In genomic region chr3:141575076-141575688, GRCm38 (mm10) we compare ENCODE assay signal across 23 mouse cellular contexts.
A peak's percentile ranks its signal among the peaks of the same experiment; 100 is the strongest.
DNase-seq lines count a peak whose midpoint lies in the region; ATAC-seq lines count a peak whose summit lies in the region.
"Had no signal": no experiment of that assay in that cellular context is flagged by ENCODE, and none has a peak within 500 bp of the region (broad histone marks: within the 10 kb centered on the region; RNA-seq: fewer than 3 reads in every experiment).

No protein-coding gene starts in this region.

- 0 out of 2 replicates have a peak, but pooled peaks cover 4% of the 10 kb centered on the region for H3K4me1 ChIP-seq in embryonic facial prominence, embryonic 14.5 days (ENCODE audit: control insufficient read depth, insufficient read depth, low read length)
- H3K4me1 ChIP-seq in embryonic facial prominence, embryonic 10.5 days = peaks cover 18% of the 10 kb centered on the region
- H3K4me1 ChIP-seq in midbrain, embryonic 15.5 days = no peaks in the 10 kb centered on the region
- H3K4me1 ChIP-seq in midbrain, embryonic 16.5 days (ENCODE audit: control insufficient read depth, insufficient read depth, low read length) = no peaks in the 10 kb centered on the region
- H3K4me1 ChIP-seq in limb, embryonic 15.5 days = peaks cover 7% of the 10 kb centered on the region
- H3K4me1 ChIP-seq: embryonic facial prominence, embryonic 12.5 days; heart, embryonic 10.5 days; hindbrain, embryonic 12.5 days; intestine, embryonic 15.5 days had no signal

- H3K9me3 ChIP-seq in embryonic facial prominence, embryonic 14.5 days (ENCODE audit: control insufficient read depth, low read length) = no peaks in the 10 kb centered on the region
- no peaks in the 10 kb centered on the region for H3K9me3 ChIP-seq in embryonic facial prominence, embryonic 10.5 days
- H3K9me3 ChIP-seq in midbrain, embryonic 15.5 days = no peaks in the 10 kb centered on the region
- H3K9me3 ChIP-seq in midbrain, embryonic 16.5 days (replicated peaks; ENCODE audit: control insufficient read depth, low read length, poor library complexity, severe bottlenecking) = no peaks in the 10 kb centered on the region
- H3K9me3 ChIP-seq in limb, embryonic 15.5 days = no peaks in the 10 kb centered on the region
- H3K9me3 ChIP-seq: embryonic facial prominence, embryonic 12.5 days; forebrain, embryonic 10.5 days; heart, embryonic 10.5 days; heart, embryonic 13.5 days; hindbrain, embryonic 12.5 days; hindbrain, embryonic 15.5 days; intestine, embryonic 15.5 days had no signal

- H3K9ac ChIP-seq in embryonic facial prominence, embryonic 14.5 days (ENCODE audit: low read depth, low read length) = no peak overlapping the region
- no peak overlapping the region for H3K9ac ChIP-seq in midbrain, embryonic 15.5 days
- no peak overlapping the region for H3K9ac ChIP-seq in midbrain, embryonic 16.5 days (ENCODE audit: low read depth, low read length)
- H3K9ac ChIP-seq in limb, embryonic 15.5 days = no peak overlapping the region
- H3K9ac ChIP-seq: embryonic facial prominence, embryonic 12.5 days; heart, embryonic 13.5 days; hindbrain, embryonic 12.5 days; hindbrain, embryonic 15.5 days; intestine, embryonic 15.5 days had no signal

- peak; percentile 60 for DNase-seq in embryonic facial prominence, embryonic 14.5 days (ENCODE audit: low spot score)
- DNase-seq in embryonic facial prominence, embryonic 10.5 days (ENCODE audit: low spot score) = no peak
- no peak for DNase-seq in kidney, adult 18-20 months
- DNase-seq: adrenal gland, adult 8-10 months; adrenal gland, postnatal 25 days; cerebellum, adult 18-20 months; cerebellum, adult 9-10 months; cerebellum, postnatal 14 days; gastrocnemius, postnatal 25 days; heart, adult 2 months had no signal

- no peaks in the 10 kb centered on the region for H3K36me3 ChIP-seq in embryonic facial prominence, embryonic 14.5 days (ENCODE audit: control insufficient read depth, insufficient read depth, low read length)
- no peaks in the 10 kb centered on the region for H3K36me3 ChIP-seq in embryonic facial prominence, embryonic 10.5 days (replicated peaks)
- no peaks in the 10 kb centered on the region for H3K36me3 ChIP-seq in midbrain, embryonic 15.5 days (replicated peaks)
- no peaks in the 10 kb centered on the region for H3K36me3 ChIP-seq in midbrain, embryonic 16.5 days (ENCODE audit: control insufficient read depth, insufficient read depth, low read length)
- H3K36me3 ChIP-seq in limb, embryonic 15.5 days = no peaks in the 10 kb centered on the region
- H3K36me3 ChIP-seq: embryonic facial prominence, embryonic 12.5 days; forebrain, embryonic 10.5 days; heart, embryonic 10.5 days; heart, embryonic 13.5 days; hindbrain, embryonic 12.5 days; hindbrain, embryonic 15.5 days; intestine, embryonic 15.5 days had no signal

- no peak overlapping the region for H3K4me3 ChIP-seq in embryonic facial prominence, embryonic 14.5 days (ENCODE audit: low read depth, low read length)
- H3K4me3 ChIP-seq in embryonic facial prominence, embryonic 10.5 days = no peak overlapping the region
- no peak overlapping the region for H3K4me3 ChIP-seq in midbrain, embryonic 15.5 days
- no peak overlapping the region for H3K4me3 ChIP-seq in midbrain, embryonic 16.5 days (ENCODE audit: low read depth, low read length)
- H3K4me3 ChIP-seq in limb, embryonic 15.5 days = no peak overlapping the region
- H3K4me3 ChIP-seq: embryonic facial prominence, embryonic 12.5 days; erythroblast, embryonic 14.5 days; forebrain, embryonic 10.5 days; heart, adult 2 months; heart, embryonic 10.5 days; heart, embryonic 13.5 days; hindbrain, embryonic 12.5 days; hindbrain, embryonic 15.5 days; intestine, embryonic 15.5 days had no signal

- no peak overlapping the region for H3K4me2 ChIP-seq in embryonic facial prominence, embryonic 14.5 days (ENCODE audit: low read depth, low read length)
- H3K4me2 ChIP-seq in midbrain, embryonic 15.5 days = no peak overlapping the region
- H3K4me2 ChIP-seq in midbrain, embryonic 16.5 days (ENCODE audit: low read length) = no peak overlapping the region
- H3K4me2 ChIP-seq in limb, embryonic 15.5 days = no peak overlapping the region
- H3K4me2 ChIP-seq: embryonic facial prominence, embryonic 12.5 days; heart, embryonic 13.5 days; hindbrain, embryonic 12.5 days; hindbrain, embryonic 15.5 days; intestine, embryonic 15.5 days had no signal

- H3K27me3 ChIP-seq in embryonic facial prominence, embryonic 14.5 days (replicated peaks; ENCODE audit: control insufficient read depth, insufficient read depth, low read length) = no peaks in the 10 kb centered on the region
- peaks cover 47% of the 10 kb centered on the region for H3K27me3 ChIP-seq in embryonic facial prominence, embryonic 10.5 days (replicated peaks; ENCODE audit: low read depth, poor library complexity, severe bottlenecking)
- peaks cover 6% of the 10 kb centered on the region; the same call in 1 of the 2 replicates for H3K27me3 ChIP-seq in midbrain, embryonic 15.5 days (replicated peaks)
- H3K27me3 ChIP-seq in midbrain, embryonic 16.5 days (ENCODE audit: control insufficient read depth, insufficient read depth, low read depth, low read length) = no peaks in the 10 kb centered on the region; the same call in 1 of the 2 replicates
- no peaks in the 10 kb centered on the region for H3K27me3 ChIP-seq in limb, embryonic 15.5 days
- H3K27me3 ChIP-seq: embryonic facial prominence, embryonic 12.5 days; heart, embryonic 13.5 days; hindbrain, embryonic 15.5 days; intestine, embryonic 15.5 days had no signal

- H3K27ac ChIP-seq in embryonic facial prominence, embryonic 14.5 days (replicated peaks; ENCODE audit: low read depth, low read length) = 0 out of 2 replicates have a peak overlapping the region, but pooled peaks have one; percentile 40
- no peak overlapping the region for H3K27ac ChIP-seq in embryonic facial prominence, embryonic 10.5 days (replicated peaks)
- H3K27ac ChIP-seq in midbrain, embryonic 15.5 days = no peak overlapping the region
- no peak overlapping the region for H3K27ac ChIP-seq in midbrain, embryonic 16.5 days (ENCODE audit: low read length)
- peak overlapping the region; percentile 22; the same call in 1 of the 2 replicates for H3K27ac ChIP-seq in limb, embryonic 15.5 days
- H3K27ac ChIP-seq: embryonic facial prominence, embryonic 12.5 days; forebrain, embryonic 10.5 days; heart, adult 2 months; heart, embryonic 10.5 days; heart, embryonic 13.5 days; hindbrain, embryonic 12.5 days; hindbrain, embryonic 15.5 days; intestine, embryonic 15.5 days had no signal

- 48% methylated on average over 6 of the region's 6 CpGs for WGBS in embryonic facial prominence, embryonic 14.5 days
- WGBS in embryonic facial prominence, embryonic 10.5 days = 72% methylated on average over 6 of the region's 6 CpGs
- WGBS in midbrain, embryonic 15.5 days = 68% methylated on average over 6 of the region's 6 CpGs
- 59% methylated on average over 6 of the region's 6 CpGs for WGBS in midbrain, embryonic 16.5 days
- WGBS in limb, embryonic 15.5 days = 35% methylated on average over 6 of the region's 6 CpGs

- ATAC-seq in embryonic facial prominence, embryonic 14.5 days (ENCODE audit: low read depth) = no peak
- 0 out of 2 replicates have a peak, but pooled peaks have one; percentile 57 for ATAC-seq in midbrain, embryonic 15.5 days (replicated peaks)
- ATAC-seq in midbrain, embryonic 16.5 days = no peak
- ATAC-seq in limb, embryonic 15.5 days (ENCODE audit: insufficient number of reproducible peaks, low FRiP score, low TSS enrichment, low read depth) = no peak; the same call in 1 of the 2 replicates
- ATAC-seq: activated CD4-positive, CD25-positive, alpha-beta regulatory T cell, adult 4 months; forebrain, embryonic 14.5 days; intestine, embryonic 15.5 days had no signal

Comparison
In these comparisons a context has a peak if more than half of its experiments do, and no peak if none do; other contexts are left out.
1. H3K27ac ChIP-seq: peak in embryonic facial prominence, embryonic 14.5 days (single experiment) and limb, embryonic 15.5 days (single experiment); none in embryonic facial prominence, embryonic 10.5 days (single experiment), midbrain, embryonic 15.5 days (single experiment) and midbrain, embryonic 16.5 days (single experiment).